Mouse (Mus musculus) hindbrain, embryonic 13.5 days (tissue): Measurements from ENCODE around the gene Egfl8. TPM values are rescaled to one million over a fixed set of nuclear protein-coding genes. Genes with fewer than 3 reads are reported as not detected.

Source experiments
- ATAC-seq: fragments of 200-750 bp; cut with Nextera tagmentation; 2 replicates; pipeline ENCODE4 v1.8.0; 2017; ENCODE audit warnings: moderate TSS enrichment; ENCODE audit not compliant: low FRiP score
- H3K27ac ChIP-seq: fragments of 300-500 bp; sonication (generic); 2 replicates; pipeline ENCODE4 v1.5.1; 2015; ENCODE audit warnings: inconsistent platforms, mild to moderate bottlenecking, moderate library complexity
- H3K27me3 ChIP-seq: fragments of 300-500 bp; sonication (generic); 2 replicates; pipeline ENCODE4 v1.6.1; 2015; ENCODE audit warnings: mild to moderate bottlenecking, inconsistent platforms
- H3K36me3 ChIP-seq: fragments of 300-500 bp; sonication (generic); 2 replicates; pipeline ENCODE4 v1.6.1; 2015; ENCODE audit warnings: mild to moderate bottlenecking, inconsistent platforms
- H3K4me1 ChIP-seq: fragments of 300-500 bp; sonication (generic); replicated peaks from 2 replicates; pipeline ENCODE4 v1.6.1; 2015; ENCODE audit warnings: inconsistent platforms
- H3K4me2 ChIP-seq: fragments of 300-500 bp; sonication (generic); 2 replicates; pipeline ENCODE4 v1.6.1; 2015; ENCODE audit warnings: inconsistent platforms, mild to moderate bottlenecking, moderate library complexity
- H3K4me3 ChIP-seq: fragments of 300-500 bp; sonication (generic); 2 replicates; pipeline ENCODE4 v1.5.1; 2015; ENCODE audit warnings: mild to moderate bottlenecking, inconsistent platforms
- H3K9ac ChIP-seq: fragments of 300-500 bp; sonication (generic); 2 replicates; pipeline ENCODE4 v1.6.1; 2015; ENCODE audit warnings: mild to moderate bottlenecking, inconsistent platforms
- H3K9me3 ChIP-seq: fragments of 300-500 bp; sonication (generic); 2 replicates; pipeline ENCODE4 v1.6.1; 2016; ENCODE audit warnings: inconsistent platforms
- WGBS: fragments of 180-500 bp; shearing (Covaris S2); methylation state at CpG from one replicate; pipeline ENCODE4 v1.1.7; 2015; 5-methylcytosine and 5-hydroxymethylcytosine counted together
- polyA plus RNA-seq: library from polyadenylated mRNA; unstranded; fragments of >200 nt; fragmentation: Nextera tagmentation; extraction: Ambion mirVana; gene quantifications from 2 replicates; pipeline ENCODE4 v1.2.1, GENCODE M21; 2015

Egfl8 gene
- polyA plus RNA-seq = 11.7 and 12.9 TPM in 2 replicates

DNA sequence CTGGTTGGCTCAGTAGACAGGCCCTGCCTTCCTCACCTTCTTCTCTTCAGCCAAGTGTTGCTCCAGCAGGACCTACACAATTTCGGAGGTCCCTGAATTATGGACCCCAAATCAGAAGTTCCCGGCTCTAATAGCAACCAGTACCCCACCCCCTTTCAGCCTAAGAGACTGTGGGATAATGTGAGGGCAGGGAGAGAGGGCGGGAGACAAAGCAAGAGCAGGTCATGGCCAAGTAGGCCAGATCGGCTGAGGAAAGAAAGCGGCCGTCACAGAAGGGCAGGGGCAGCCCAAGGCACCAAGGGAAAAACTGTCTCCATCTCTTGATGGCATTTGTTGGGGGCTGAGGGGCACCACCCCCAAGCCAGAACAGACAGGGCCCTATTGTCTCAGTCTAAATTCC is at the start of gene Egfl8:
Gene Egfl8, minus strand, starts transcription at position 101 of the 400 bp plus-strand sequence.
- no peaks in the 10 kb centered on the region for H3K9me3 ChIP-seq
- WGBS = 54% methylated on average over 6 of the region's 6 CpGs
- peak within 1 kb of the TSS; percentile 11; the same call in 1 of the 2 replicates for H3K9ac ChIP-seq
- no peaks in the 10 kb centered on the region for H3K4me1 ChIP-seq
- H3K36me3 ChIP-seq = peaks cover 77% of the 10 kb centered on the region
- H3K4me3 ChIP-seq = no peak within 1 kb of the TSS
- ATAC-seq = no peak
- no peaks in the 10 kb centered on the region for H3K27me3 ChIP-seq
- peak within 1 kb of the TSS; percentile 13; the same call in 1 of the 2 replicates for H3K4me2 ChIP-seq
- peak within 1 kb of the TSS; percentile 41; the same call in 1 of the 2 replicates for H3K27ac ChIP-seq

DNA sequence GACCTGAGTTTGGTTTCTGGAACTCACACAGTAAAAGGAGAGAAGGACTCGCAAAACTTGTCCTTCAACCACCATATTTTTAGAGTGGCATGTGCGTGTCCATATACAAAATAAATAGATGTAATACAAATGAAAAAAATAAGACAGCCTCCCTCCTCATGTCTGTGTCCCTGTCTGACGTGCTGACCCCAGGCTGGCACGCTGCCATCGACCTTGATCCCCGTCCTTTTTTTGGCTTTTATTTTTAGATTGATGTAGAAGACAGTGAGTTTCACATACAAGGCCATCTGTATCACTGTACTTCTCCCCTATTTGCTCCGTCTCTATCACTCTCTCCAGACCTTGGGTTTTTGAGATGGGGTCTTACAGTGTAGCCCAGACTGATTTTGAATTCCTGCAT is 48.7 kb upstream of the Egfl8 start:
- Histone ChIP-seq H3K4me3 (no peak overlapping the region), H3K9me3 (no peaks in the 10 kb centered on the region), H3K4me2 (no peak overlapping the region), H3K9ac (no peak overlapping the region), H3K36me3 (no peaks in the 10 kb centered on the region), H3K4me1 (peaks cover 12% of the 10 kb centered on the region; the same call in 1 of the 2 replicates), H3K27ac (no peak overlapping the region), H3K27me3 (peaks cover 53% of the 10 kb centered on the region)
- WGBS = 83% methylated on average over 7 of the region's 7 CpGs
- no peak for ATAC-seq

DNA sequence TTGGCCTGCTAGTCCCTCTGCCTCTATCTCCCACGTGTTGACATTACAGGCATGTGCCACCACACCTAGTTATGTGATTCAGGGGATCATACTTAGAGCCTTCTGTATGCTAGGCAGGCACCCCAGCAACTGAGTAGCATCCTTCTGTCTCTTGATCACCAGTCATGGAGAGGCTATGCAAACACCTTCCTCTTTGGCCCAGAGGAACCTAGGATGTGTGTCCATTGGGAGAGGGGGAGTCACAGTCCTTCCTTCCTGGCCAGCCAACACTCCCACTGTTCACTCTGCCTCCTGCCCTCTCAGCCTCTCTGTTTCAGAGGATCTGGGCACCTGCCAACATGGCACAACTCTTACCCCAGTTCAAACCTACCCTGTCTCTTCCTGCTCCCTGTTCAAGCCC is 47.8 kb upstream of the Egfl8 start:
- H3K4me2 ChIP-seq = no peak overlapping the region
- no peak overlapping the region for H3K9ac ChIP-seq
- ATAC-seq = no peak
- no peaks in the 10 kb centered on the region for H3K9me3 ChIP-seq
- peaks cover 50% of the 10 kb centered on the region for H3K27me3 ChIP-seq
- 41% methylated on average over 1 of the region's 1 CpGs for WGBS
- H3K27ac ChIP-seq = no peak overlapping the region
- no peaks in the 10 kb centered on the region for H3K36me3 ChIP-seq
- peaks cover 12% of the 10 kb centered on the region; the same call in 1 of the 2 replicates for H3K4me1 ChIP-seq
- H3K4me3 ChIP-seq = no peak overlapping the region

DNA sequence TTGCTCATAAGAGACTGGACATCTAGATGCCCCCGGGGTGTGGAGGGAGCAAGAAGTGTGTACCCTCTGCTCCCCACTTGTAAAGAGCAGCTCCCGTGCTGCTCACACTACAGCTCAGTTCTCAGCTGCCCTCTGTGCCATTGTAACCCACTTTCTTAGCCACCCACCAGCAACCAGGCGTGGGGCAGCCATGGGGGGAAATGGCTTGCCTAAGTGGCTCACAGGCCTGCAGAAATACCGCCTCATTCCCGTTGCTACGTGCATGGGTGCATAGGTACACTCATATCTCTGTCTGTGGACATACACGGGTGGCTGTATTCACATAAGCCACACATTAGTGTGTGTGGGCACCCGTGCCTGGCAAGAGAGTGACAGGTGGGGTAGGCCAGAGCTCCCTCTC is 47.2 kb upstream of the Egfl8 start:
- no peaks in the 10 kb centered on the region for H3K36me3 ChIP-seq
- peaks cover 48% of the 10 kb centered on the region for H3K27me3 ChIP-seq
- no peak overlapping the region for H3K4me2 ChIP-seq
- no peak overlapping the region for H3K27ac ChIP-seq
- peaks cover 12% of the 10 kb centered on the region; the same call in 1 of the 2 replicates for H3K4me1 ChIP-seq
- H3K9ac ChIP-seq = no peak overlapping the region
- ATAC-seq = no peak
- WGBS = 89% methylated on average over 8 of the region's 8 CpGs
- no peak overlapping the region for H3K4me3 ChIP-seq
- H3K9me3 ChIP-seq = no peaks in the 10 kb centered on the region

DNA sequence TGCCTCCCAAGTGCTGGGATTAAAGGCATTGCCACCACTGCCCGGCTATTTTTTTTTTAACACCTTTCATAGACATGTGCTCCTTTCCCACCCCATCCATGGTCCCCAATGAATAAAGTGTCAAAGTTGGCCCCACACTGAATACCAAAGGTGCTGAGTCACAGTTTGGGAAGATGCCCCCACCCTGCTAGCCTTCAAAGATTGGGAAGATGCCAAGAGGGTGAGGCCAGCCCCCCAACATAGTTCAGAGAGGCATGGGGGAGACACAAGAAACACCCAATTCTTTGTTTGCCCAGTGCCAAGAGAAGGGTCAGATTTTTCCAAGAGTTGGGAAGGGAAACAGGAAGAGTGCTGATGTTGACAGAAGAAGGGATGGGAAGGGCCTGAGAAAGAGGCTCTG is 46.7 kb upstream of the Egfl8 start:
- H3K9me3 ChIP-seq = no peaks in the 10 kb centered on the region
- no peak overlapping the region for H3K4me3 ChIP-seq
- H3K27me3 ChIP-seq = peaks cover 45% of the 10 kb centered on the region
- no peak for ATAC-seq
- no peaks in the 10 kb centered on the region for H3K36me3 ChIP-seq
- H3K27ac ChIP-seq = no peak overlapping the region
- no peak overlapping the region for H3K9ac ChIP-seq
- H3K4me2 ChIP-seq = no peak overlapping the region
- H3K4me1 ChIP-seq = peaks cover 12% of the 10 kb centered on the region; the same call in 1 of the 2 replicates
- WGBS = 84% methylated on average over 1 of the region's 1 CpGs

DNA sequence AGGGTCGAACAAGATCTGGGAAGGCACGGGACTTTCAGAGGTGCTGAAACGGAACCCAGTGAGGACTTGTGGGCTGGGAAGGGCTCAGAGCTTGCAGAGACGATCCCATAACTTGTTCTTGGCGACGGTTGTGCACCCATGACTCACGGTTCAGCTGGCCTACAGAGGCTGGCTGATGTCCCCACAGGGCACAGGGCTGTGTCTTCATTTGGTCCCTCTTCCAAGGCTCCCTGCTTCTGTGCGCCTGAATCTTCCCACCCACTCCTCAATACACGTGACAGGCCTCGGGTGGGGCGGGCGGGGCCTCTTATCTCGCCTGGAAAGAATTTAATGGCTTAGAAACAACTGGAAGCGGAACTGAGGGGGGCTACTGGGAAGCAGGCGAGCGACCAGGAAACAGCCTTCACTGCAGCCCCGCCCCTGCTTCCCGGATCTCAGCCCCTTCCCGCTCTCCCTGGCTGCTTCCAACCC is 45.4 kb upstream of the Egfl8 start:
- no peak overlapping the region for H3K27ac ChIP-seq
- H3K4me3 ChIP-seq = no peak overlapping the region
- no peaks in the 10 kb centered on the region for H3K36me3 ChIP-seq
- peak overlapping the region; percentile 33 for H3K4me2 ChIP-seq
- no peak overlapping the region for H3K9ac ChIP-seq
- 15% methylated on average over 19 of the region's 19 CpGs for WGBS
- ATAC-seq = no peak
- H3K4me1 ChIP-seq = peaks cover 17% of the 10 kb centered on the region; the same call in 1 of the 2 replicates
- H3K27me3 ChIP-seq = peaks cover 42% of the 10 kb centered on the region
- H3K9me3 ChIP-seq = no peaks in the 10 kb centered on the region

DNA sequence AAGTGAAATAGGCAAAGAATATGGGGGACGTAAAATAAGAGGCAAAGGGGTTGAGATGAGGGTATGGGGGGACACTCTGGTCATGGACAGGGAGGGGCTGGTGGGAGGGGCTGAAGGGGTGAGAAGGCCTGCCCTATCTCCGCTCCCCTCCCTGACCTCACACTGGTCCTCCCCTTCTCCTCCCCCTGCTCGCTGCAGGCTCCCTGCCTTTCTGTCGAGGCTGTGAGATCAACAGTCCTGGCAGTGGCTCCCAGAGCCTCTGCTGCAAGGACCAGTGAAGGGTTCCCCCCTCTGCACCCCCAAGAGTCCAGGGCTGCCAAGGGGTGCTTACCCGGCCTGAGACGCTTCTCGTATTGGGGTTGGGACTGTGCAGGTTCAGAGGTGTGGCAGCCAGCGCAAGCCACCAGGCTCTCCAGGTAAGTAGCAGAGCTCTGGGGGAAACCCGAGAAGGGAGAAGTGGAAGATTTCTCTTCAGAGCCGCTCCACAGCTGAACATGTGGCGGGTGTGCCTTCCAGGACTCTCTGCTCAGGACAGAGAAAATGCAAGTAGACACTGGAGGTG is 44.6 kb upstream of the Egfl8 start:
- Histone ChIP-seq H3K9ac (peak overlapping the region; percentile 8; the same call in 1 of the 2 replicates), H3K4me2 (no peak overlapping the region), H3K27ac (no peak overlapping the region), H3K27me3 (peaks cover 42% of the 10 kb centered on the region), H3K4me1 (peaks cover 24% of the 10 kb centered on the region; the same call in 1 of the 2 replicates), H3K36me3 (peaks cover 3% of the 10 kb centered on the region), H3K9me3 (no peaks in the 10 kb centered on the region), H3K4me3 (no peak overlapping the region)
- no peak for ATAC-seq
- WGBS = 48% methylated on average over 10 of the region's 11 CpGs

DNA sequence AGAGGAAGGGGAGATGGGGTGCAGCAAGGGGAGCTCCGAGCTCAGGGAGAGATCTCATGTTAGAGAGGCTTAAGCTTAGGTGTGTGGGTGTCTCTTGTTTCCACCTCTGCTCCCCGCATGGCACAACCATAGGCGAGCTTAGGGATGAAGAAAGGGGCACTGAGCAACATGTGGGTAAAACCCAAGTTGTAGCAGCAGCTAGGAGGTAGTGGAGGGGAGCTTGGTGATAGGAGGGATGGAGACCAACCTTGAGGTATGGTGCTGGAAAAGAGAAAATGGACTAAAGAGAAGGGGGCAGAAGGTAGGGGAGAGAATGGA is 44.1 kb upstream of the Egfl8 start:
- Histone ChIP-seq H3K4me2 (no peak overlapping the region), H3K27me3 (peaks cover 42% of the 10 kb centered on the region), H3K4me1 (peaks cover 24% of the 10 kb centered on the region; the same call in 1 of the 2 replicates), H3K4me3 (no peak overlapping the region), H3K36me3 (peaks cover 7% of the 10 kb centered on the region), H3K9me3 (no peaks in the 10 kb centered on the region), H3K9ac (no peak overlapping the region), H3K27ac (no peak overlapping the region)
- no peak for ATAC-seq
- 71% methylated on average over 3 of the region's 3 CpGs for WGBS

DNA sequence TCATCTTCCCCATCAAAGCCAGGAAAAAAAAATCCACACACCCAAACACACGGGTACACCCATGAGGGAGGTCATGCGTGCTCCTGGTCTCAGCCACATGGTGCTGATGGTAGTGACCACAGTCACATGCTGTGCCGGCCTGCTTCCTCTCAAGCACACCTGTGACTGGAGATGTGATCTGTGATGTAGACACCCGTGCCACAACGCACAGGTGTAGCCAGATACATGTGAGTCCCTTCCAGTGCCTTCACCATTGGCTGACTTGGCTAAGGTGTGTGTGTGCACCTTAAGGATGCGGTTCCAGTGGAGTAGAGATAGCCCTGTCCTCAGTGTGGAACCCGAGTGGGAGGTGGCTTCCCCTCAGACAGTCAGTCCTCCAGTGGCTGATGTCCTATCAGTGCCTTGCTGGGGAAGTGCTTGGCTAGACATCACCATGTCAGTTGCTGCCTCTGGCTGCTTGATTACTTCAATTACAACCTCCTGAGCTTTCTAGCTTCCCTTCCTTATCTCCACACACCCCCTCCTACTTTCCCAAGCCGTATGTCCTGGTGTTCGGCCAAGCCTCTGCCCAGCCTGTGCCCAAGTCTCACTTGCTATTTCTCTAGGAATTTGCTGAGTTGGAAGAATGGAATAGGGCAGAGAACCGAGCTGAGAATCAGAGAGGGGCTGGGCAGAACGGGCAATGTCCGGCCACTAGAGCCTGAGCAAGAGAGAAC is 43.6 kb upstream of the Egfl8 start:
- H3K9me3 ChIP-seq = no peaks in the 10 kb centered on the region
- H3K27me3 ChIP-seq = peaks cover 42% of the 10 kb centered on the region
- H3K4me1 ChIP-seq = peaks cover 24% of the 10 kb centered on the region; the same call in 1 of the 2 replicates
- H3K4me3 ChIP-seq = no peak overlapping the region
- 74% methylated on average over 12 of the region's 12 CpGs for WGBS
- peaks cover 11% of the 10 kb centered on the region for H3K36me3 ChIP-seq
- H3K27ac ChIP-seq = no peak overlapping the region
- no peak overlapping the region for H3K9ac ChIP-seq
- no peak overlapping the region for H3K4me2 ChIP-seq
- no peak for ATAC-seq

DNA sequence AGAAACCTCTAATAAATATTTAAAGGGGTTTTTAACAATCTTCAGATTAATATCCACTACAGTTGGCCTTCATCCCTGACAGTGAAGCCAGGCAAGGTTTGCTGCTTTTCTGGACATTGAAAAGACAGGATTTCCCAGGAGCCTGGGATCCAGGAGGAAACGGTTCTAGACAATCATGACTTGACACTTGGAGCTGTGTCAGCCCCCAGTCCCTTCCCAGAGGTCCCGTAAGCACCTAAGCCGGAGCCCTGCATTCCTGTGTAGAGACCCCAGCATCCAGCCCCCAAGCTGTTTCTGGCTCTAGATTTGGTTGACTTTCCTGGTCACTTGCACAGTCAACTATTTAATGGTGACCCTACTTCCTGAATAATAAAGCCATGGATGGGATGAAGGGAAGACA is 42.8 kb upstream of the Egfl8 start:
- Histone ChIP-seq H3K4me2 (no peak overlapping the region), H3K9me3 (no peaks in the 10 kb centered on the region), H3K27ac (no peak overlapping the region), H3K4me1 (peaks cover 24% of the 10 kb centered on the region; the same call in 1 of the 2 replicates), H3K9ac (no peak overlapping the region), H3K27me3 (peaks cover 41% of the 10 kb centered on the region), H3K4me3 (no peak overlapping the region), H3K36me3 (peaks cover 19% of the 10 kb centered on the region)
- 80% methylated on average over 3 of the region's 3 CpGs for WGBS
- no peak for ATAC-seq

DNA sequence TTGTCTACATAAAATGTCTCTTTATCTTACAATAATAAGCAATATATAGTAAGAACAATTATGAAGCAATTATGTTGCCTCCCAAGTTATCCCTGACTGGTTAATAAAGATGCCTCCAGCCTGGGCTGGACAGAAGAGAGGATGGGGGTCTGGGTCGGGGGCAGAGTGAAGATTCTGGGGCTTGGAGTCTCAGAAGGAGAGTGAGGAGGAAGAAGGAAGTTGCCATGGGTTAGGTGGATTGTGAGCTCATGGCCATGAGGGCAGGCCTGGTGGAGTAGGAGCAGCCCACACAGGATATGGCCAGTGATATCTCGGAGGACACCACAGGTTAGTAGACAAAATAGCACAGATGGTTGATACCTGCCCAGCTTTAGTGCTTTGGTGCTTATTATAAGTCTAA is 42.4 kb upstream of the Egfl8 start:
- Histone ChIP-seq H3K4me3 (no peak overlapping the region), H3K9ac (no peak overlapping the region), H3K36me3 (peaks cover 23% of the 10 kb centered on the region), H3K4me2 (no peak overlapping the region), H3K4me1 (peaks cover 24% of the 10 kb centered on the region; the same call in 1 of the 2 replicates), H3K9me3 (no peaks in the 10 kb centered on the region), H3K27ac (no peak overlapping the region), H3K27me3 (peaks cover 37% of the 10 kb centered on the region)
- no peak for ATAC-seq
- WGBS = 90% methylated on average over 2 of the region's 2 CpGs

DNA sequence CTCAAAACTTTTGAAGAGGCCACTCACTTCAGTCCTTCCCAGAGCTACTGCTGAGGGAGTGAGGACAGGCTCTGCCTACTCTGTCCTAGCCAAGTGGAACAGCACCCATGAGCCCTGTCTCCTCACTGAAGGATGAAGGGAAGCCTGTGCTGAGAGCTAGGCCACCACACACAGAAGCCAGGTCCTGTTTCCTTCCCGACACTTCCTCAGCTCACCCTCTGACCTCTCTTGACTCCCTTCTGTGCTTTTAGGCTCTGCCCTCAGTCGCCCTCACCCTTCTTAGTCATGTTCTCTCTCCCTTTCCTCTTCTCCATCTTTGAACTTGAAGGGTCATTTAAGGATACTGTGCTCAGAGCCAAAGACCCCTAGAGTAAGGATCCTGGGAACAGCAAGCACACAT is 41.5 kb upstream of the Egfl8 start:
- Histone ChIP-seq H3K27me3 (peaks cover 28% of the 10 kb centered on the region), H3K9me3 (no peaks in the 10 kb centered on the region), H3K4me1 (peaks cover 24% of the 10 kb centered on the region; the same call in 1 of the 2 replicates), H3K36me3 (peaks cover 32% of the 10 kb centered on the region), H3K4me3 (no peak overlapping the region), H3K9ac (no peak overlapping the region), H3K4me2 (no peak overlapping the region), H3K27ac (no peak overlapping the region)
- WGBS = 34% methylated on average over 2 of the region's 2 CpGs
- no peak for ATAC-seq
